Comparison of ENCODE assay signal across 27 mouse cellular contexts in the genomic region with DNA sequence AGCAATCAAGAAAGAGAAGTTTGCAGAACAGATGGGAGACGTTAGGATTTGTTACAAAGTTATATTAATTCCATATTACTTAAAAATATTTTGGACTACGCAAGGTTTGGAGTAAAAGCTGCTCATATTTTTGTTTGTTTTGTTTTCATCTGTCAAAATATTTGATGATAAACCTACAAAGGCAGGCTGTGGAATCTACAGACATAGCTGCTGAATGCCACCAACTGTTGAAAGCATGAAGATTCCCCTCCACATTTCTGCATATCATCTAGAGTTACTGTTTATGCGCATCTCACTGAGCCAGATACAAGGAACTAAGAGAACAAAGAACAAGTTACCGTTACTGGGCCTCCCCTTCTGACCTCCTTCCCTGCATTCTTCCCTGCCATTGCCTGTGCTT.
"Had no signal": no experiment of that assay in that cellular context is flagged by ENCODE, and none has a peak within 500 bp of the region (broad histone marks: within the 10 kb centered on the region; RNA-seq: fewer than 3 reads in every experiment).

No protein-coding gene starts in this region.

- H3K4me2 ChIP-seq: heart, embryonic 12.5 days; hindbrain, embryonic 12.5 days; hindbrain, embryonic 14.5 days; intestine, embryonic 15.5 days; limb, embryonic 12.5 days; liver, embryonic 11.5 days; liver, embryonic 13.5 days; liver, embryonic 15.5 days had no signal

- H3K27ac ChIP-seq: heart, embryonic 10.5 days; hindbrain, embryonic 10.5 days; hindbrain, embryonic 12.5 days; hindbrain, embryonic 14.5 days; intestine, embryonic 15.5 days; layer of hippocampus, adult 2 months; left cerebral cortex, adult 2 months; limb, embryonic 10.5 days; limb, embryonic 12.5 days; liver, embryonic 13.5 days; liver, embryonic 15.5 days had no signal

- H3K36me3 ChIP-seq: heart, embryonic 10.5 days; heart, embryonic 12.5 days; hindbrain, embryonic 10.5 days; hindbrain, embryonic 12.5 days; intestine, embryonic 15.5 days; limb, embryonic 10.5 days; limb, embryonic 12.5 days; liver, embryonic 13.5 days; liver, embryonic 15.5 days had no signal

- DNase-seq: gastrocnemius, postnatal 25 days; heart, adult 18-20 months; heart, postnatal 10 days; heart, postnatal 4 days; kidney, adult 18-20 months; kidney, adult 8-10 months; kidney, postnatal 10 days; kidney, postnatal 25 days; kidney, postnatal 4 days; liver; liver, embryonic 13.5 days; liver, postnatal 0 days had no signal

- H3K27me3 ChIP-seq: heart, embryonic 12.5 days; hindbrain, embryonic 12.5 days; intestine, embryonic 15.5 days; limb, embryonic 12.5 days; liver, embryonic 13.5 days; liver, embryonic 15.5 days had no signal

- H3K9ac ChIP-seq: heart, embryonic 12.5 days; hindbrain, embryonic 12.5 days; hindbrain, embryonic 14.5 days; intestine, embryonic 15.5 days; limb, embryonic 12.5 days; liver, embryonic 13.5 days; liver, embryonic 15.5 days; liver, postnatal 0 days had no signal

- H3K4me3 ChIP-seq: heart, embryonic 10.5 days; heart, embryonic 12.5 days; hindbrain, embryonic 10.5 days; hindbrain, embryonic 12.5 days; intestine, embryonic 15.5 days; layer of hippocampus, adult 2 months; left cerebral cortex, adult 2 months; limb, embryonic 10.5 days; limb, embryonic 12.5 days; liver, embryonic 13.5 days; liver, embryonic 15.5 days had no signal

- H3K9me3 ChIP-seq: heart, embryonic 10.5 days; heart, embryonic 12.5 days; hindbrain, embryonic 10.5 days; hindbrain, embryonic 12.5 days; intestine, embryonic 15.5 days; limb, embryonic 10.5 days; limb, embryonic 12.5 days; liver, embryonic 13.5 days; liver, embryonic 15.5 days had no signal

- H3K4me1 ChIP-seq: heart, embryonic 10.5 days; heart, embryonic 12.5 days; hindbrain, embryonic 10.5 days; hindbrain, embryonic 12.5 days; intestine, embryonic 15.5 days; limb, embryonic 10.5 days; limb, embryonic 12.5 days; liver, embryonic 13.5 days; liver, embryonic 15.5 days had no signal

- ATAC-seq: hindbrain, embryonic 16.5 days; inflammation-experienced regulatory T-cells, adult 6 months; intestine, embryonic 15.5 days; intestine, postnatal 0 days; liver, postnatal 0 days had no signal
